Mouse (Mus musculus): ENCODE results near the gene Phtf2. TPM values are rescaled to one million over a fixed set of nuclear protein-coding genes. Genes with fewer than 3 reads are reported as not detected.
A peak's percentile ranks its signal among the peaks of the same experiment; 100 is the strongest.

Phtf2 gene
- polyA plus RNA-seq, 1 experiment, result 16.3 TPM

DNA sequence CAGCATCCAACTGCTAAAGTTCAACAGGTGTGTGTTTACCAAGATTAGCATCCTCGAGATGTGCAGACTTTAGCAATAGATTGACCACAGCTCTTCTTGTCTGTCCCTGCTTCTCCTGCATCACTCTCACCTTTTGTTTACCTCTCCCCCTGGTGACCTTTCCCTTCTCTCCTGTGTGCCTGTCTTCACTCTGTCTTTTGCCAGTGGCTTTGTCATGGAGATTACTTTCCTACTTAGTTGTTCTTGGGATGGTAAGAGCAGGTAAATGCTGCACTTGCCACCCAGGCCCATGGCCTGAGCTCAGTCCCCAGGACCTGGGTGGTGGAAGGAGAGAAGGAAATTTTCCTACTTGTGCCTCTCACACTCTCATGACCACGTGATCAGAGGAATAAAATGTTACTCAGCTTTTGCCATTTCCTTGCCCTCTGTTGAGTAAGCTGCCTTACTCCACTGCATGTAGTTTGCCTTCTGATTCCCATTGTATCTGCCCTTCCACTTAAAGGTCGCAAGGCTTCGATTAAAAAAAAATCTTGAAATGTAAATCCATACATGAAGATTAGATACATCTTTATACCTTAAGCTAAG is 2.2 kb upstream of the Phtf2 start:
- Histone ChIP-seq H3K4me1 (ENCODE audit: control insufficient read depth, insufficient read depth, insufficient read length, low read length) (no peaks in the 10 kb centered on the region), H3K27ac (replicated peaks; ENCODE audit: low read depth, low read length) (no peak overlapping the region), H3K4me3 (ENCODE audit: insufficient read depth, low read depth, low read length) (no peak overlapping the region)

DNA sequence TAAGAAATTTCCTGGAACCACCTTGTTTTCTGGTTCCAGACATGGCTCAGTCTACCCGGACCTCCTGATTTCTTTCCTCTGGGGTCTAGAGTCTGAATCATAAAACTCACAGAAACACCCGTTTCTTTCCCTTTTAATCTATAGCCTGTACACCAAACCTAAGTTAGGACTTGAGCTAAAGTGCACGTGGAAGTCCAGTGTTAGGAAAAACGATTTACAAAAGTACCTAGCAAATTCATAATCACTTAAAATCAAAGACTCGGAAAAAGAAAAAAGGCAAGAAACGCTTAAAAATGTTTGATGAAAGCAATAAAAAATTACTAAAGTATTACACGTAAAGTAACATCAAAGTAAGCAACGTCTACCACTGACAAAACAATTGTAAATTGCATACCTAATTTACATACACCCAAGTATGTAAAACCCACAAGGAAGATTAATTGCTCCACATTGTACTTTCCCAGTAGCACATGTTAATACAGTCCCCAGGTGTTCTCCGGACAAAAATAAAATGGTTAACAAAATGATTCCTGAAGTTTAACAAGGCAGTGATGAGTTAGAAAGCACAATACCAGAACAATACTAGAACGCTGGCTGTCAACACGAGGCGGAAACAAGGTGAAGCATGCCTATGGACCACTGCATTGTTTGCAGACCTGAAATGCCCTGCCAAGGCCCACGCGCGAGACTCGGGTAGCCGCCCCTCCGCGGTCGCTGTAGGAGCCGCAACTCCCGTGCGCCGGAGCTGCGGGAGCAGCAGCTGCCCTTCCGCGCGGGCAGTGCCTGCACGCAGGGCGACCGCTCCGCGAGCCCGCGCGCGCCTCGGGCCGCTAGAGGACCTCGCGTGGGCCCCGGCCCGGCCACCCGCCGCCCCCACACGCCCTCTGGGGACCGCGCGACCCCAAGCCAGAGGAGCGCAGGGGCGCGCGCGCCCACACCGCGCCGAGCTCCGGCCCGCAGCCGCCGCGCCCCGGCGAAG is 838 bp downstream of the Phtf2 start:
- Histone ChIP-seq H3K4me3 (ENCODE audit: insufficient read depth, low read depth, low read length) (peak overlapping the region; percentile 71), H3K27ac (replicated peaks; ENCODE audit: low read depth, low read length) (no peak overlapping the region), H3K4me1 (ENCODE audit: control insufficient read depth, insufficient read depth, insufficient read length, low read length) (no peaks in the 10 kb centered on the region)

DNA sequence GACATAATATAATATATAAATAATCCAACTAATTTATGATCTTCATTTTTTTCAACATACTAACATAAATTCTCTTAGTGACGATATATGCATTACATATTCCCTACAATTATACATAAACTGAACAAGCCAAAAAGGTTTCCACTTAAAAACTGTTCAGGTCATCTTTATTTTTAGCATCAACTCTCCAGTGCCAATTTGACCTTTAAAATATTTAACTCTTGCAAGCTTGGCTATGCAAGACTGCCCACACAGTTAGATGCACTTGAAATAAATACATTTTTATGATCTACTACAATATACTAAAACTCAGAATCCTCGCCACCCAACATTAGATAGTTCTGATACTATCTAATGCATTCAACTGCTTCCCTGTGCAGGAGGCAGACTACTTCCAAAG is 1.5 kb downstream of the Phtf2 start:
- Histone ChIP-seq H3K4me1 (ENCODE audit: control insufficient read depth, insufficient read depth, insufficient read length, low read length) (no peaks in the 10 kb centered on the region), H3K4me3 (ENCODE audit: insufficient read depth, low read depth, low read length) (peak overlapping the region; percentile 27; the same call in 1 of the 2 replicates), H3K27ac (replicated peaks; ENCODE audit: low read depth, low read length) (no peak overlapping the region)

DNA sequence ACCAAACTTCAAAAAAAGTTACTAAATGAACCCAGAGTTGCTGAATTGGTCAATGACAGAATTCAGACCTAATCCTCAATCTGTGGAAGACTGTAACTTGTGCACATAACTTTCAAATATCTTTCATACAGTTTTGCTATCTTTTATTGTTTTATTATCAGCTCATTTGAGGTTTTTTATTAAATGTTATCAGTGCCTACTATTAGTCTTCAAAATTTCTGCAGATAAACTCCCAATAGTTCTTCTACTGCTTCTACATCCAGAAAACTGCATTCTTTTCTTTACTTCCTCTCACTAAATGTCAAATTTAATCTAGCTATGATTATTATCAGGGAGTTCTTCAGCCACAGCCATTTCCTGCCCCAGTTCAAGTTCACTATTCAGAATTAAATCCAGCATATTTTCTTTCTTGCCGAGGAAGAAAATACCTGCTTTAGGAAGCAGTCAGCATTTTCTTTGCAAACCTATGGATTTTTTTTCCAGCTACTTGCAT is 4.9 kb downstream of the Phtf2 start:
- no peaks in the 10 kb centered on the region; the same call in 1 of the 2 replicates for H3K4me1 ChIP-seq (ENCODE audit: control insufficient read depth, insufficient read depth, insufficient read length, low read length)
- H3K27ac ChIP-seq (replicated peaks; ENCODE audit: low read depth, low read length), result no peak overlapping the region
- no peak overlapping the region for H3K4me3 ChIP-seq (ENCODE audit: insufficient read depth, low read depth, low read length)

DNA sequence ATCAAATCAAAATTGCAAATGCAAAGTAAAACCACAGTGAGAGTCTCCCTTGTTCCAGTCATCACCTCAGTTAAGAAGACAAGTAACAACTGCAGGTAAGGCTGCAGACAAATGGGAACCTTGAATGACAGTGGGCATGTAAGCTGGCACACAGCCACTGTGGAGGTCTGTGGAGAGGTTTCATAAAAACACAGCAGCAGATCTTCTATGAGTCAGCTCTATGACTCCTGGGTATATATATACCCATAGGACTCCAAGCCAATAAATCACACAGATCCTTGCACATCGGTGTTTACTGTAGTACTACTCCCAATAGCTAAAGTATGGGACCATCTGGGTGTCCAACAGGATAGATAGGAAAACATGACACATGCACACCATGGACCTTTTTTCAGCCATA is 8.8 kb downstream of the Phtf2 start:
- Histone ChIP-seq H3K27ac (replicated peaks; ENCODE audit: low read depth, low read length) (no peak overlapping the region), H3K4me1 (ENCODE audit: control insufficient read depth, insufficient read depth, insufficient read length, low read length) (no peaks in the 10 kb centered on the region; the same call in 1 of the 2 replicates), H3K4me3 (ENCODE audit: insufficient read depth, low read depth, low read length) (no peak overlapping the region)

DNA sequence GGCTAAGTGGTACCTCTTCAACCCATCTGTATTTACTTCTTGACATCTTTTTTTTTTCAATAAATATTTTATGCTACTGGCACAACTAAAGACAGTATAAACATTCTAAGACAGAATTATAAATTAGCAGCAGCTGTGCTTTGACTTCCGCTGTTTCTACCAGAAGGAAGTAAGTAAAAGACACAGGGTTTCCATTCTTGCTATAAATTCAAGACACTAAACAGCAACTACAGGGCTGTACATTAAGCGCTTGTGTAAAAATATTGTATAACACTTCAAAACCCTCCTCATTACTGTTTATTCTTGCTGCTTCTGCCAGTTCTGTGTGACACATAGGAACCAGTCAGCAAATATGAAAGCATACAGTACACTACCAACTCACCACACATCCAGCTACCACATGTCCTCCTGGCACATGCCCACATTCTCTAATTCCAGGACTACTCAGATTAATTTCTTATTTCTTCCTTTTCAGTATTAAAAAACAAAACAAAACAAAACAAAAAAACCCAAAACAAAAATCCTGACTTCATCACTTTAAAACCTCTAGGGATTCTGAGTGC is 16.6 kb downstream of the Phtf2 start:
- Histone ChIP-seq H3K4me1 (ENCODE audit: control insufficient read depth, insufficient read depth, insufficient read length, low read length) (peaks cover 2% of the 10 kb centered on the region; the same call in 1 of the 2 replicates), H3K4me3 (ENCODE audit: insufficient read depth, low read depth, low read length) (no peak overlapping the region), H3K27ac (replicated peaks; ENCODE audit: low read depth, low read length) (no peak overlapping the region)

DNA sequence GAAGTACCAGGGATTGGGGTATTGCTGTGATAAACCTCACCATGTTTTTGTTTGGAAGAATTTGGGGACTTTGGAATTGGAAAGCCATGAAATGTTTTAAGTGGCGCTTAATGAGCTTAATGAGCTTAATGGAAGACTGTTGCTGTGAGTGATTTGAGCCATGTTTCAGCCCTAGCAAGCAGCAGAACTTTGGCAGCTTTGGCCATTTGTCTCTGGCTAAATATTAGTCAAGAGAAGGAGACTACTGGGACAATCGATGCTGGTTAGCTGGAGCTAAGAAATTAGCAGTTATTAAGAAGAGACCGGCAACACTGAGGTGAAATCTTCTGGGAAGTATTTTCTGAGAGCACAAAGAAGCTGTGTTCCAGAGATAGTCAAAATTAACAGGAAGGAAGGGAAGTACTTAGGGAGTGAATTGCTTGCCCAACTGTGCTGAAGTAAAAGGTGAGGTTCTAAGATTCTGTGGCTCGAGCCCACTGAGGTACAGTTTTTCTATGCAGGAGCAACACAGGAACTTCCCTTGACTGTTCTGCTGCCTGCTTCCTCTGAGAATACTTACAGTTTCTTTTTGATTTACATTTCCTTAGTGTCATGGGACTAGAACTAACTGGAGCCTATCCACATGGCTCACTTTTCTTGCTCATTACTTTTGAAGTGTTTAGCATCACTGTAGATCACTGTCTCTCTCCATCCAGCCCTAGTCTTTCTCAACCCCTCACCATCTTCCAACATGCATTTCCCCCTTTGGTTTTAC is 17.5 kb downstream of the Phtf2 start:
- H3K27ac ChIP-seq (replicated peaks; ENCODE audit: low read depth, low read length), result no peak overlapping the region
- no peak overlapping the region for H3K4me3 ChIP-seq (ENCODE audit: insufficient read depth, low read depth, low read length)
- peaks cover 2% of the 10 kb centered on the region; the same call in 1 of the 2 replicates for H3K4me1 ChIP-seq (ENCODE audit: control insufficient read depth, insufficient read depth, insufficient read length, low read length)

DNA sequence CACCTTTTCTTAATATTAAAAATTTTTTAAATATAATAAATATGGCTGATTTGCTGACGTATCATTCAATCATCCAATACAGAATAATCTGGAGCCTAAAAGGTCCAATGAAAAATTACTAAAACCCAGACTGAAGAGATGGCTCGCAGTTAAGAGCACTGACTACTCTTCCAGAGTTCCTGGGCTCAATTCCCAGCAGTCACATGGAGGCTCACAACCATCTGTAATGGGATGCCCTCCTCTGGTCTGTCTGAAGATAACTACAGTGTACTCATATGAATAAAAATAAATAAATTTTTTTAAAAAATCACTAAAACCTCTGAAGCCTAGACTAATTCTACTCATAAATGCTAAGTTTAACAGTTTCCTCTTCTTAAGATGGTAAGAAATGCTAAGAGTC is 20.0 kb downstream of the Phtf2 start:
- H3K27ac ChIP-seq (replicated peaks; ENCODE audit: low read depth, low read length), result no peak overlapping the region
- H3K4me3 ChIP-seq (ENCODE audit: insufficient read depth, low read depth, low read length), result no peak overlapping the region

DNA sequence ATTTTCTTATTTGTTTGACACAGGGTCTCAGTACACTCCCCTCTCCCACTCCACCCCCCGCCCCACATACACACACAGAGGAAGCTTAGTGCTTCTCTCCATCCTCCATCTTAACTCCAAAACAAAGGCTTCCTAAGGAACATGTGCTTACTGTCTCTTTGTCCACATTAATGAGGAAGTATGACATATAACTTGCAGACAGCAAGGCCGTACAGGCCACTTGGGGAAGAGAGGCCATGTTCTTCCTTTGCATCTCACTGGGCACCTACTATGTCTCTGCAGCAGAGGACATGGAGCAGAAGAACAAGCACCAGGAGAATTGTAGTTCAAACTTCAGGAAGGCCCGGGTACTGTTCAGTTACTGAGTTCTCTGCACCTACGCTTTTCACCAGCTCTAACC is 21.4 kb downstream of the Phtf2 start:
- H3K27ac ChIP-seq (replicated peaks; ENCODE audit: low read depth, low read length), result no peak overlapping the region
- H3K4me1 ChIP-seq (ENCODE audit: control insufficient read depth, insufficient read depth, insufficient read length, low read length), result no peaks in the 10 kb centered on the region; the same call in 1 of the 2 replicates
- H3K4me3 ChIP-seq (ENCODE audit: insufficient read depth, low read depth, low read length), result no peak overlapping the region

More for the DNA sequence above, 20.0 kb downstream of the Phtf2 start:
- H3K4me1 ChIP-seq (ENCODE audit: control insufficient read depth, insufficient read depth, insufficient read length, low read length), result peaks cover 2% of the 10 kb centered on the region; the same call in 1 of the 2 replicates

DNA sequence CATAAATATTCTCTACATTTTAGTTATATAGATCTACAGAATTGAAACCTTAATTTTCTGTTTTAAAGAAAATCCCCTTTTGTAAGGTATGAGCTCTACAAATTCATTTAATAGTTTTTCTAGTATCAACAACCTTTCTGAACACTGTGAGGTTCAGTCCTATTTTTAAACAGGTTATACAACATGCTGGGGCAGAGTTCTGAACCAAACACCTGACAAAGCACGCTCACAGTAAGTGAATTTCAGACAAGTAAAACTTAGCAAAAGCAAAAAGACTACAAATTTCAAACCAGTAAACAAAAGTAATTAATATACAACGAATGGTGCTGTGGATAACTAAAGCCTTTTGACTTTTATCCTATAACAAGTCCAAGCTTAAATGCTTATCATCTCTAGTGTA is 23.5 kb downstream of the Phtf2 start:
- Histone ChIP-seq H3K4me3 (ENCODE audit: insufficient read depth, low read depth, low read length) (no peak overlapping the region), H3K4me1 (ENCODE audit: control insufficient read depth, insufficient read depth, insufficient read length, low read length) (no peaks in the 10 kb centered on the region), H3K27ac (replicated peaks; ENCODE audit: low read depth, low read length) (no peak overlapping the region)

DNA sequence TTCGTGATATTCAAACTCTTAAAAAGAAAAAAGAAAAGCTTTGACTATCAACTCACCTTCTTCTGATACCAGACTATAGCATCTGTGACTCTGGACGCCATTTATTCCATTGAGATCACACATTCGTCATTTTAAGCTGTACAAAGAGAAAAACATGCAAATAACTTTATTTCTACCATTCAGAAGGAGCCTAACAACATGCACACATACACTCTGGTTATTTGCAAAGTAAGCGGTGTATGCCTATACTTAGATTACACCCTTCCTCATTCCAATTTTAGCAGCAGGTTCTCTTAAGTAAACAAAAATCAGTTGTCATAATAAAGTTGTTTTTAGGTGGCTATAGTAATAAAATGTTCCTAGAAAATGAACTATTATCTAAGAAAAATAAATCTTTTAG is 26.9 kb downstream of the Phtf2 start:
- Histone ChIP-seq H3K4me3 (ENCODE audit: insufficient read depth, low read depth, low read length) (no peak overlapping the region), H3K27ac (replicated peaks; ENCODE audit: low read depth, low read length) (no peak overlapping the region), H3K4me1 (ENCODE audit: control insufficient read depth, insufficient read depth, insufficient read length, low read length) (no peaks in the 10 kb centered on the region)

DNA sequence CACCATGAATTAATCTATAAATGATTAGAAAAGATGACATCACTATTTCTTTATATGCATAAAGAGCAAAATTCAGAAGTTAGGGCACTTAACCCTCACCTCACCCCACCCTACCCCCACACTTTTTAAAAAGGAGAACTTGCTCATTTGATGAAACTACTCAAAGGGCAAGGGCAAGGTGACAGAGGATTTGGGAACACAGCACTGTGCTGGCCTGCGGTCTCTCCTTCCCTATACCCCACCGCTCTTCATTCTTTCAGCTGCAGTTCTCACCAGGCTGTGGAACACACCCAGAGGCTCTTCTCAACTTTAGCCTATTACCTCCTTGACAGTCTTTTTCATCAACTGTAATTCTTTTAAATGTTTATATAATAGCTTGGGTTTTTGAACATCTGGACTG is 34.9 kb downstream of the Phtf2 start:
- no peaks in the 10 kb centered on the region for H3K4me1 ChIP-seq (ENCODE audit: control insufficient read depth, insufficient read depth, insufficient read length, low read length)
- H3K27ac ChIP-seq (replicated peaks; ENCODE audit: low read depth, low read length), result no peak overlapping the region
- H3K4me3 ChIP-seq (ENCODE audit: insufficient read depth, low read depth, low read length), result no peak overlapping the region

DNA sequence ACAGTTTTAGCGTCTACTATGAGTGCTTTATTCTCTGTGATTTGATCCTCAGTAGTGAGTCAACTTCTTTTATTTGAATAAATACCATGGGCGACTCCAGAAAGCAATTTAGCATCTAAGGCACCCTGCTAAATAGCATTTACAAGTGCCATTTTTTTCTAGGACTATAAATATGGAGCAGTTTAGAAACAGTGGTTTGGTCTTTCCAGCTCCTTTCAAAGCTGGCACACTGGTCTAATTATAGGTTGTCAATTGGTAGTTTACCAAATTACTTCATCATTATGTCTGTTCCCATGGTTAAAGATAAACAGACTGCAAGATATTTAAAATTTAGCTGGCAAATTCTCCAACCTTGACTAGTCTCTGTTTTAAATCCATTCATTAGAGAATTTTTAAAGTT is 38.1 kb downstream of the Phtf2 start:
- no peak overlapping the region for H3K4me3 ChIP-seq (ENCODE audit: insufficient read depth, low read depth, low read length)

DNA sequence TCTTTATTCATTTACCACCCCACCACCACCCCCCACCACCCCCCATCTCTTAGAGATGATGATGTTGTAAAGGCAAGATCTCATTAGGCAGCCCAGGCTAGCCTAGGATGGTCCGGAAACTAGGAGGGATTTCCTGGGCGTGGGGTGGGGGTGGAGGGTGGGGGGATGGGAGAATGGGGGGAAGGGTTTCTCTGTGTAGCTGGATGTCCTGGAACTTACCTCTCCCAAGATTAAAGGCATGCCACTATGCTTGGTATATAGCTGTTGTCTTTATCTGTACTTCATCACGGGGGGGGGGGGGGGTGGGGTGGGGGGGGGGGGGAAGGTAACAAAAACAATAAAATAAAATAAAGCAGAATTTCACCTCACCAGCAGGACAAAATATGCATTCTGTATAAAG is 38.5 kb downstream of the Phtf2 start:
- Histone ChIP-seq H3K27ac (replicated peaks; ENCODE audit: low read depth, low read length) (no peak overlapping the region), H3K4me3 (ENCODE audit: insufficient read depth, low read depth, low read length) (no peak overlapping the region), H3K4me1 (ENCODE audit: control insufficient read depth, insufficient read depth, insufficient read length, low read length) (no peaks in the 10 kb centered on the region)

More for the DNA sequence above, 38.1 kb downstream of the Phtf2 start:
- Histone ChIP-seq H3K27ac (replicated peaks; ENCODE audit: low read depth, low read length) (no peak overlapping the region), H3K4me1 (ENCODE audit: control insufficient read depth, insufficient read depth, insufficient read length, low read length) (no peaks in the 10 kb centered on the region)

DNA sequence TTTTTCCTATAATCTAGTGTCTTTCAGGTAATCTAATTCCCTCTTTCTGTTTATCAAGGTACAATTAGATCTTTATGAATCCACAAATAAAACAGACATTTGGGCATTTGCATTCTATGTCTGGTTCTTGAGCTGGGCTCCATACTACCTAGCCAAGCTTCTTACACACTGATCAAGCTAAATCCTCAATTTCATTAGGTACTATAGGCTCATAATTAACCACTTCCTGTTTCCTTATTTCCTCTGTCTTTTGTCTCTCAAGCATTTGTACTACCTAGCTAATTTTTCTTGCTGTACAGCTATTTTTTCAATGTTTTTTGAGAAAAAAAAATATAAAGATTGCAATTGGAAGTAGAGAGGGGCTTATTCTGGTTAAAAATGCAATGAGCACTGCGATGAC is 44.8 kb downstream of the Phtf2 start:
- no peak overlapping the region for H3K27ac ChIP-seq (replicated peaks; ENCODE audit: low read depth, low read length)
- no peaks in the 10 kb centered on the region for H3K4me1 ChIP-seq (ENCODE audit: control insufficient read depth, insufficient read depth, insufficient read length, low read length)
- H3K4me3 ChIP-seq (ENCODE audit: insufficient read depth, low read depth, low read length), result no peak overlapping the region
